Mouse (Mus musculus): ENCODE measurements at regions not wholly inside any gene's neighbourhood (a gene's known extent, or its start where the extent isn't known, plus 50 kb on each side); places are given as distances from the start of the nearest gene placed in this dataset.

DNA sequence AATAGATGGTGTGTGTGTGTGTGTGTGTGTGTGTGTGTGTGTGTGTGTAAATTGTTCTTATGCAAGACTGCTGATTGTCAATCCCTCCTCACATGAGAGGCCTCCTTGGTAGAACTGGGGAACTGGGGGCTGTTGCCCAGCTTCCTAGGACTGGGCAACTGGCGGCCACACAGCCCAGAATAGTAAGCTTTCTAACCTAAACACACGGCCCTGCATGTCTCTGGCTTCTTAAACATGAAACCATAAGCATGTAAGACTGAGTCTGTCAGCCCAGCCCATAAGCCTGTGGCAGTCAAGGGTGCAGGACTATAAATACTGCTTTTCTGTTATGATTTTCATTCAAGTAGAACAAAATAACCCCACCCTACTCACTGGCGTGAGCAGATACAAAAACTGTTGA, 60.7 kb downstream of the Ifng start:
- TF ChIP-seq CTCF (IDR thresholded peaks at IDR 0.05; ENCODE audit: extremely low read depth, insufficient read depth, insufficient read length, insufficient replicate concordance) (no peak), POLR2A (IDR thresholded peaks at IDR 0.05; ENCODE audit: low read depth, low read length) (no peak)
- DNase-seq (ENCODE audit: low read depth in 1 of 2, low spot score in 2 of 2): peak; percentile 20 to 55
- H3K4me1 ChIP-seq (ENCODE audit: control insufficient read depth, insufficient read depth, insufficient read length): peaks cover 21% of the 10 kb centered on the region; the same call in 1 of the 2 replicates
- 32% methylated on average over 3 of the region's 3 CpGs for WGBS
- H3K4me3 ChIP-seq (ENCODE audit: extremely low read depth, insufficient read depth, insufficient read length): no peak overlapping the region
- H3K27ac ChIP-seq (ENCODE audit: insufficient read depth, low read length): peak overlapping the region; percentile 85
- H3K27me3 ChIP-seq (ENCODE audit: control insufficient read depth, insufficient read depth, low read length): no peaks in the 10 kb centered on the region
- no peaks in the 10 kb centered on the region for H3K36me3 ChIP-seq (ENCODE audit: control insufficient read depth, insufficient read depth, low read length)

- H3K27ac ChIP-seq (ENCODE audit: insufficient read depth, low read length): no peak overlapping the region
- H3K4me1 ChIP-seq (ENCODE audit: control insufficient read depth, insufficient read depth, insufficient read length): peaks cover 11% of the 10 kb centered on the region; the same call in 1 of the 2 replicates
- TF ChIP-seq POLR2A (IDR thresholded peaks at IDR 0.05; ENCODE audit: low read depth, low read length): no peak
- no peak for TF ChIP-seq CTCF (IDR thresholded peaks at IDR 0.05; ENCODE audit: extremely low read depth, insufficient read depth, insufficient read length, insufficient replicate concordance)
- H3K36me3 ChIP-seq (ENCODE audit: control insufficient read depth, insufficient read depth, low read length): no peaks in the 10 kb centered on the region
- WGBS: 70% methylated on average over 4 of the region's 4 CpGs
- no peaks in the 10 kb centered on the region for H3K27me3 ChIP-seq (ENCODE audit: control insufficient read depth, insufficient read depth, low read length)
- no peak for DNase-seq (ENCODE audit: low read depth in 1 of 2, low spot score in 2 of 2)
- no peak overlapping the region for H3K4me3 ChIP-seq (ENCODE audit: extremely low read depth, insufficient read depth, insufficient read length)
Observed at GRCm38 (mm10) chr10:118504811-118505210, 64.0 kb downstream of the Ifng start.

DNA sequence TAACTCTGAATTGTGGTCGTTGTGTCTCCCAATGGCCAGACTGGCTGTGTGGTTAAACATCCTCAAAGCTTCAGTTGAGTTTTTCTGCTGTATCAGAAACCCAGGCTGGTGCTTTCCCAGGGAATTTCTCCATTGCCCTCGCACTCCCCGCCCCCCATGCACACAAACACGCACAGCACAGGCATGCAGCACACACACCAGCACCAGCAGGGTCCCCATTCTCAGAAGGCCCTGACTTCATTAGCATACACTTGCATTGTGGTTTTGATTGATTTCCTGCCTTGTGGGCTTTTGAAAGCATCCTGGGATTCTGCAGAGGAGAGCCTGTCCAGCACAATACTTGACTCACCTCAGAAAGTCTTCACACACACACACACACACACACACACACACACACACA, 65.3 kb downstream of the Ifng start:
- no peak overlapping the region for H3K27ac ChIP-seq (ENCODE audit: insufficient read depth, low read length)

DNA sequence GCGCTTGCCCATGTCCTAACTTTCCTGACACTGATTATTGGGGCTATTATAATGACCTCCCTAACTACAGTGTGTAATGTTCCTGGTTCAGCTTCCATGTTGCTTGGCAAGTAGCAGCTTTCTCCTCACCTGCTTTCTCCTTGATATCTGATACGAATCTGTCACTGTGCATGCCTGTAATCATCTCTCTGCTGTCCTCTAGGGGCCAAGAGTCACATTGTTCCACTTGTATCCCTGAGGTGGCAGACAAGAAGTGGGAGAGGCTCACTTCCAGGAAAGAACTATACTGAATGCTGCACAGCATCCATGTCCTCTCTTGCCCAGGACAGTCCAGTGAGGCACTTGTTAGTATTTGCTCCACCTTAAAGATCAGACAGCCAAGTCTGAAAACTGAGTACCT, 66.8 kb downstream of the Ifng start:
- DNase-seq (ENCODE audit: low read depth in 1 of 2, low spot score in 2 of 2): peak; percentile 21 to 48
- Histone ChIP-seq H3K27ac (ENCODE audit: insufficient read depth, low read length) (no peak overlapping the region), H3K4me3 (ENCODE audit: extremely low read depth, insufficient read depth, insufficient read length) (no peak overlapping the region), H3K4me1 (ENCODE audit: control insufficient read depth, insufficient read depth, insufficient read length) (no peaks in the 10 kb centered on the region; the same call in 1 of the 2 replicates), H3K36me3 (ENCODE audit: control insufficient read depth, insufficient read depth, low read length) (no peaks in the 10 kb centered on the region), H3K27me3 (ENCODE audit: control insufficient read depth, insufficient read depth, low read length) (no peaks in the 10 kb centered on the region)
- WGBS: 42% methylated on average over 2 of the region's 2 CpGs
- TF ChIP-seq CTCF (IDR thresholded peaks at IDR 0.05; ENCODE audit: extremely low read depth, insufficient read depth, insufficient read length, insufficient replicate concordance): peak; percentile 49; the same call in 1 of the 2 replicates
- no peak for TF ChIP-seq POLR2A (IDR thresholded peaks at IDR 0.05; ENCODE audit: low read depth, low read length)

More for the DNA sequence above, 65.3 kb downstream of the Ifng start:
- no peak for DNase-seq (ENCODE audit: low read depth in 1 of 2, low spot score in 2 of 2)
- Histone ChIP-seq H3K4me1 (ENCODE audit: control insufficient read depth, insufficient read depth, insufficient read length) (peaks cover 6% of the 10 kb centered on the region; the same call in 1 of the 2 replicates), H3K4me3 (ENCODE audit: extremely low read depth, insufficient read depth, insufficient read length) (no peak overlapping the region), H3K36me3 (ENCODE audit: control insufficient read depth, insufficient read depth, low read length) (no peaks in the 10 kb centered on the region), H3K27me3 (ENCODE audit: control insufficient read depth, insufficient read depth, low read length) (no peaks in the 10 kb centered on the region)
- no peak for TF ChIP-seq CTCF (IDR thresholded peaks at IDR 0.05; ENCODE audit: extremely low read depth, insufficient read depth, insufficient read length, insufficient replicate concordance)
- 44% methylated on average over 4 of the region's 4 CpGs for WGBS

DNA sequence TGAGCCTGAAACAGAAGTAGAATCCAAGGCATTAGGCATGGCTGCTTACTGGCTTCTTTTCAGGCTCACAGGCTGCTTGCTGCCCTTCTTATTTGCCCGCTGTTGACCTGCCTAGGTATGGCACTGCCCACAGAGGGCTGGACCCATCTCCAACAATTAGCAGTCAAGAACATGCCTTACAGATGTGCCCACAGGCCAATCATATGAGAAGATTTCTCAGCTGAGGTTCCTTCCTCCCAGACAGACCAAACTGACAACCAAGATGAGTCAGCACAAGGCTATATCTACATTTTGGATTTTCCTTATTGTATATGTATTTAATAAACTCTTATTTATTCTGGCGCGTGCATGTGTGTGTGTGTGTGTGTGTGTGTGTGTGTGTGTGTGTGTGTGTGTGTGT, 76.0 kb downstream of the Ifng start:
- H3K27ac ChIP-seq (ENCODE audit: insufficient read depth, low read length): no peak overlapping the region
- 77% methylated on average over 3 of the region's 3 CpGs for WGBS
- H3K4me1 ChIP-seq (ENCODE audit: control insufficient read depth, insufficient read depth, insufficient read length): no peaks in the 10 kb centered on the region
- no peak overlapping the region for H3K4me3 ChIP-seq (ENCODE audit: extremely low read depth, insufficient read depth, insufficient read length)
- no peak for TF ChIP-seq CTCF (IDR thresholded peaks at IDR 0.05; ENCODE audit: extremely low read depth, insufficient read depth, insufficient read length, insufficient replicate concordance)
- no peak for TF ChIP-seq POLR2A (IDR thresholded peaks at IDR 0.05; ENCODE audit: low read depth, low read length)
- no peaks in the 10 kb centered on the region for H3K27me3 ChIP-seq (ENCODE audit: control insufficient read depth, insufficient read depth, low read length)
- no peak for DNase-seq (ENCODE audit: low read depth in 1 of 2, low spot score in 2 of 2)
- H3K36me3 ChIP-seq (ENCODE audit: control insufficient read depth, insufficient read depth, low read length): no peaks in the 10 kb centered on the region

DNA sequence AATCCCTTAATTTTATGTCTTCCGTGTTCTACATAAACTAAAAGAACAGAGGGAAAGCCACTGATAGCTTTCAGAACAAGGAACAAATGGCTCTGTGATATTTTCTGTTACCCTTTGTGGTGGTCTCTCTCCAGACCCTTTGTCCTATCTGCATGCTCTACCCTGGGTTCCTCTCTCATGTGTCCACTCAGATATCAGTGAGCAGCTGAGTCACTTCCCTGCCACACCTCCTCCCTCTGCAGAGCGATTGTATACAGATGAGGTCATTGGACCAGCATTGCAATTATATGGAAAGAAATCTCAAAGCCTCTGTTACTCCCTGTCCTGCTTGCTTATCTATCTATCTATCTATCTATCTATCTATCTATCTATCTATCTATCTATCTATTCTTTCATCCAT, 77.1 kb downstream of the Ifng start:
- H3K4me3 ChIP-seq (ENCODE audit: extremely low read depth, insufficient read depth, insufficient read length): no peak overlapping the region
- no peaks in the 10 kb centered on the region for H3K4me1 ChIP-seq (ENCODE audit: control insufficient read depth, insufficient read depth, insufficient read length)
- 71% methylated on average over 2 of the region's 2 CpGs for WGBS
- no peaks in the 10 kb centered on the region for H3K27me3 ChIP-seq (ENCODE audit: control insufficient read depth, insufficient read depth, low read length)
- no peak for TF ChIP-seq POLR2A (IDR thresholded peaks at IDR 0.05; ENCODE audit: low read depth, low read length)
- no peak for TF ChIP-seq CTCF (IDR thresholded peaks at IDR 0.05; ENCODE audit: extremely low read depth, insufficient read depth, insufficient read length, insufficient replicate concordance)
- no peak overlapping the region for H3K27ac ChIP-seq (ENCODE audit: insufficient read depth, low read length)
- no peak for DNase-seq (ENCODE audit: low read depth in 1 of 2, low spot score in 2 of 2)
- no peaks in the 10 kb centered on the region for H3K36me3 ChIP-seq (ENCODE audit: control insufficient read depth, insufficient read depth, low read length)

DNA sequence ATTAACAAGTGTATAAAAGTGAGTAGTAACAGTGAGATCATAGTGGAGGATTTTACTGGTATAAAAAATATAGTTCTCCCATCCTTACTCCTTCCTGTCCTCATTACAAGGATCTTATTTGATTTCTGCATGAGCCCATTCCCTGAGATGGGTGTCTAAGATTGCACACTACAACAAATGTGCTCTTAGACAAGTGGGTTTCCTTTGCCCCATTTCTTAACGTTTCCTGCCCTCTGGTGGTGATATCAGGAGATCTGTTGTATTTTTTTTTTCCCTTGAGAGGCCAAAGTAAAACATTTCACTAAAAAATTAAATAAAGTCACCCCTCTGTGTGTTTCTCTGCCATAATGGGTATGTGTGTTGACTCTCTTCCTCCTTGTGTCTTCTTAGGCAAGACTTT, 105.1 kb downstream of the Ifng start:
- DNase-seq (ENCODE audit: low read depth in 1 of 2, low spot score in 2 of 2): peak; percentile 13 to 26
- H3K4me3 ChIP-seq (ENCODE audit: extremely low read depth, insufficient read depth, insufficient read length): no peak overlapping the region
- 0% methylated on average over 1 of the region's 1 CpGs for WGBS
- H3K36me3 ChIP-seq (ENCODE audit: control insufficient read depth, insufficient read depth, low read length): no peaks in the 10 kb centered on the region
- H3K27me3 ChIP-seq (ENCODE audit: control insufficient read depth, insufficient read depth, low read length): no peaks in the 10 kb centered on the region
- no peak overlapping the region for H3K27ac ChIP-seq (ENCODE audit: insufficient read depth, low read length)
- peaks cover 4% of the 10 kb centered on the region; the same call in 1 of the 2 replicates for H3K4me1 ChIP-seq (ENCODE audit: control insufficient read depth, insufficient read depth, insufficient read length)
- TF ChIP-seq POLR2A (IDR thresholded peaks at IDR 0.05; ENCODE audit: low read depth, low read length) (no peak), CTCF (IDR thresholded peaks at IDR 0.05; ENCODE audit: extremely low read depth, insufficient read depth, insufficient read length, insufficient replicate concordance) (no peak)
